Mouse (Mus musculus) liver, postnatal 0 days (tissue): ENCODE results near the gene Ssr3.

Source experiments
- CTCF ChIP-seq: sonication (generic); IDR thresholded peaks from 2 replicates; pipeline ENCODE4 v1.5.1; 2016; ENCODE audit warnings: antibody characterized with exemption, low read depth
- EP300 ChIP-seq: IDR thresholded peaks from 2 replicates; pipeline ENCODE4 v1.6.1; 2016; ENCODE audit warnings: antibody characterized with exemption, low read depth, mild to moderate bottlenecking

GRCm38 (mm10) chr3:65396835-65397504 lies 4.5 kb upstream of the Ssr3 start:
- TF ChIP-seq CTCF (no peak), EP300 (no peak)
